Mouse (Mus musculus): ENCODE measurements around the gene D930007J09Rik. TPM values are rescaled to one million over a fixed set of nuclear protein-coding genes. Genes with fewer than 3 reads are reported as not detected.

D930007J09Rik gene
- polyA plus RNA-seq, 1 experiment, result 0.50 TPM

GRCm38 (mm10) chr13:32819926-32820325, 17.3 kb upstream of the D930007J09Rik start:
- no peak for DNase-seq (ENCODE audit: low read depth)

- DNase-seq (ENCODE audit: low read depth), result no peak
Observed at GRCm38 (mm10) chr13:32819241-32819640, 16.6 kb upstream of the D930007J09Rik start.

- DNase-seq (ENCODE audit: low read depth), result no peak
Observed at GRCm38 (mm10) chr13:32807624-32808023, 5.0 kb upstream of the D930007J09Rik start.

- DNase-seq (ENCODE audit: low read depth), result no peak
Observed at GRCm38 (mm10) chr13:32806820-32807219, 4.2 kb upstream of the D930007J09Rik start.

GRCm38 (mm10) chr13:32803701-32804345, 1.2 kb upstream of the D930007J09Rik start:
- DNase-seq (ENCODE audit: low read depth), result no peak

GRCm38 (mm10) chr13:32801693-32802221, 892 bp downstream of the D930007J09Rik start, which contains the start of gene Wrnip1:
Gene Wrnip1, plus strand, starts transcription at chr13:32802038.
- peak; percentile 93 for DNase-seq (ENCODE audit: low read depth)

- no peak for DNase-seq (ENCODE audit: low read depth)
Observed at GRCm38 (mm10) chr13:32800859-32801258, 1.8 kb downstream of the D930007J09Rik start.

- no peak for DNase-seq (ENCODE audit: low read depth)
Observed at GRCm38 (mm10) chr13:32799131-32799530, 3.5 kb downstream of the D930007J09Rik start.

- DNase-seq (ENCODE audit: low read depth), result no peak
Observed at GRCm38 (mm10) chr13:32797085-32797484, 5.6 kb downstream of the D930007J09Rik start.

- DNase-seq (ENCODE audit: low read depth), result no peak
Observed at GRCm38 (mm10) chr13:32795166-32795565, 7.5 kb downstream of the D930007J09Rik start.

GRCm38 (mm10) chr13:32794619-32795018, 8.0 kb downstream of the D930007J09Rik start:
- DNase-seq (ENCODE audit: low read depth), result peak; percentile 54

GRCm38 (mm10) chr13:32789781-32790180, 12.9 kb downstream of the D930007J09Rik start:
- DNase-seq (ENCODE audit: low read depth), result no peak

GRCm38 (mm10) chr13:32787584-32787983, 15.1 kb downstream of the D930007J09Rik start:
- DNase-seq (ENCODE audit: low read depth), result no peak

GRCm38 (mm10) chr13:32783816-32784215, 18.8 kb downstream of the D930007J09Rik start, which contains the start of gene Mylk4:
Gene Mylk4, minus strand, starts transcription at chr13:32783954.
- DNase-seq (ENCODE audit: low read depth), result no peak

GRCm38 (mm10) chr13:32783055-32783454, 19.6 kb downstream of the D930007J09Rik start:
- no peak for DNase-seq (ENCODE audit: low read depth)

- no peak for DNase-seq (ENCODE audit: low read depth)
Observed at GRCm38 (mm10) chr13:32778861-32779260, 23.8 kb downstream of the D930007J09Rik start.

GRCm38 (mm10) chr13:32776350-32776749, 26.3 kb downstream of the D930007J09Rik start:
- DNase-seq (ENCODE audit: low read depth), result no peak

GRCm38 (mm10) chr13:32775889-32776288, 26.8 kb downstream of the D930007J09Rik start:
- DNase-seq (ENCODE audit: low read depth), result peak; percentile 52

GRCm38 (mm10) chr13:32769960-32770359, 32.7 kb downstream of the D930007J09Rik start:
- no peak for DNase-seq (ENCODE audit: low read depth)

GRCm38 (mm10) chr13:32768104-32768503, 34.5 kb downstream of the D930007J09Rik start:
- no peak for DNase-seq (ENCODE audit: low read depth)

- no peak for DNase-seq (ENCODE audit: low read depth)
Observed at GRCm38 (mm10) chr13:32764448-32764847, 38.2 kb downstream of the D930007J09Rik start.

- DNase-seq (ENCODE audit: low read depth), result no peak
Observed at GRCm38 (mm10) chr13:32763141-32763540, 39.5 kb downstream of the D930007J09Rik start.

GRCm38 (mm10) chr13:32760795-32761194, 41.9 kb downstream of the D930007J09Rik start:
- no peak for DNase-seq (ENCODE audit: low read depth)

Data from gonadal fat pad, adult 2 months (tissue).